Mouse (Mus musculus): ENCODE measurements around the gene Spz1. TPM values are rescaled to one million over a fixed set of nuclear protein-coding genes. Genes with fewer than 3 reads are reported as not detected.
A peak's percentile ranks its signal among the peaks of the same experiment; 100 is the strongest.
"Not testable (repeated sequence)": the region's sequence is repeated elsewhere in the genome, so short reads cannot be mapped to it uniquely, and the experiment has no call there.

The Spz1 gene
- total RNA-seq, 1 experiment: 0.76 TPM

GRCm38 (mm10) chr13:92611917-92612316 lies 35.9 kb upstream of the Spz1 start:
- TF ChIP-seq ZNF384 (IDR thresholded peaks at IDR 0.05; ENCODE audit: low read depth, low read length) (peak; percentile 19; the same call in 1 of the 2 replicates), MAFK (IDR thresholded peaks at IDR 0.05; ENCODE audit: insufficient read depth, low read depth, low read length) (no peak)
- Histone ChIP-seq H3K9ac (ENCODE audit: insufficient read depth, low read depth, low read length, poor library complexity, severe bottlenecking) (no peak overlapping the region), H3K36me3 (ENCODE audit: control insufficient read depth, insufficient read depth, low read length, poor library complexity, severe bottlenecking) (no peaks in the 10 kb centered on the region; the same call in 1 of the 2 replicates), H3K4me3 (ENCODE audit: insufficient read depth in 1 of 2, low read depth in 1 of 2, low read length in 2 of 2, poor library complexity in 1 of 2, severe bottlenecking in 1 of 2) (peak overlapping the region; percentile 90 to 94; a peak in 3 of 4 replicates), H3K9me3 (ENCODE audit: control insufficient read depth, insufficient read depth, low read depth, low read length) (no peaks in the 10 kb centered on the region), H3K27ac (ENCODE audit: insufficient read depth, low read depth, low read length, poor library complexity, severe bottlenecking) (no peak overlapping the region), H3K4me1 (ENCODE audit: control insufficient read depth in 2 of 2, insufficient read depth in 2 of 2, low read length in 2 of 2, poor library complexity in 1 of 2) (peaks cover 0 to 4% of the 10 kb centered on the region in 2 experiments; a peak in 1 of 4 replicates)
- in situ Hi-C loops (cut with MboI; ENCODE audit: low sequenced_read_pairs in 2 of 2, unreplicated experiment in 2 of 2): no loop called here
- DNase-seq (ENCODE audit: low read depth, low spot score): no peak

GRCm38 (mm10) chr13:92611254-92611784 lies 35.3 kb upstream of the Spz1 start:
- Histone ChIP-seq H3K36me3 (ENCODE audit: control insufficient read depth, insufficient read depth, low read length, poor library complexity, severe bottlenecking) (no peaks in the 10 kb centered on the region; the same call in 1 of the 2 replicates), H3K9me3 (ENCODE audit: control insufficient read depth, insufficient read depth, low read depth, low read length) (no peaks in the 10 kb centered on the region), H3K4me3 (ENCODE audit: insufficient read depth in 1 of 2, low read depth in 1 of 2, low read length in 2 of 2, poor library complexity in 1 of 2, severe bottlenecking in 1 of 2) (peak overlapping the region; percentile 90 to 94), H3K4me1 (ENCODE audit: control insufficient read depth in 2 of 2, insufficient read depth in 2 of 2, low read length in 2 of 2, poor library complexity in 1 of 2) (peaks cover 0 to 4% of the 10 kb centered on the region in 2 experiments; a peak in 1 of 4 replicates), H3K27ac (ENCODE audit: insufficient read depth, low read depth, low read length, poor library complexity, severe bottlenecking) (no peak overlapping the region; the same call in 1 of the 2 replicates), H3K9ac (ENCODE audit: insufficient read depth, low read depth, low read length, poor library complexity, severe bottlenecking) (peak overlapping the region; percentile 84)
- in situ Hi-C loops (cut with MboI; ENCODE audit: low sequenced_read_pairs in 2 of 2, unreplicated experiment in 2 of 2): no loop called here
- no peak for DNase-seq (ENCODE audit: low read depth, low spot score)
- TF ChIP-seq HCFC1 (IDR thresholded peaks at IDR 0.05; ENCODE audit: borderline replicate concordance, insufficient read depth, low read length) (no peak), CHD2 (IDR thresholded peaks at IDR 0.05; ENCODE audit: low read depth, low read length) (no peak), ZC3H11A (IDR thresholded peaks at IDR 0.05; ENCODE audit: borderline replicate concordance, low read depth, low read length) (no peak), MAFK (IDR thresholded peaks at IDR 0.05; ENCODE audit: insufficient read depth, low read depth, low read length) (no peak), ZNF384 (IDR thresholded peaks at IDR 0.05; ENCODE audit: low read depth, low read length) (no peak)

- Histone ChIP-seq H3K4me3 (ENCODE audit: insufficient read depth in 1 of 2, low read depth in 1 of 2, low read length in 2 of 2, poor library complexity in 1 of 2, severe bottlenecking in 1 of 2) (peak within 1 kb of the TSS; percentile 90 to 94), H3K9me3 (ENCODE audit: control insufficient read depth, insufficient read depth, low read depth, low read length) (no peaks in the 10 kb centered on the region), H3K36me3 (ENCODE audit: control insufficient read depth, insufficient read depth, low read length, poor library complexity, severe bottlenecking) (no peaks in the 10 kb centered on the region; the same call in 1 of the 2 replicates), H3K27ac (ENCODE audit: insufficient read depth, low read depth, low read length, poor library complexity, severe bottlenecking) (peak within 1 kb of the TSS; percentile 75), H3K9ac (ENCODE audit: insufficient read depth, low read depth, low read length, poor library complexity, severe bottlenecking) (peak within 1 kb of the TSS; percentile 93), H3K4me1 (ENCODE audit: control insufficient read depth in 2 of 2, insufficient read depth in 2 of 2, low read length in 2 of 2, poor library complexity in 1 of 2) (peaks cover 0 to 4% of the 10 kb centered on the region in 2 experiments; a peak in 1 of 4 replicates)
- TF ChIP-seq HCFC1 (IDR thresholded peaks at IDR 0.05; ENCODE audit: borderline replicate concordance, insufficient read depth, low read length) (no peak; the same call in 1 of the 2 replicates), CHD2 (IDR thresholded peaks at IDR 0.05; ENCODE audit: low read depth, low read length) (no peak), ZNF384 (IDR thresholded peaks at IDR 0.05; ENCODE audit: low read depth, low read length) (no peak)
- peak; percentile 84 for DNase-seq (ENCODE audit: low read depth, low spot score)
- in situ Hi-C loops (cut with MboI; ENCODE audit: low sequenced_read_pairs in 2 of 2, unreplicated experiment in 2 of 2): no loop called here
These were observed 34.6 kb upstream of the Spz1 start, which contains the start of gene Serinc5 for GRCm38 (mm10) chr13:92610311-92611221. Gene Serinc5 (plus strand): TSS chr13:92611091.

GRCm38 (mm10) chr13:92609486-92610310 lies 33.7 kb upstream of the Spz1 start:
- in situ Hi-C loops (cut with MboI; ENCODE audit: low sequenced_read_pairs in 2 of 2, unreplicated experiment in 2 of 2): no loop called here
- Histone ChIP-seq H3K36me3 (ENCODE audit: control insufficient read depth, insufficient read depth, low read length, poor library complexity, severe bottlenecking) (no peaks in the 10 kb centered on the region; the same call in 1 of the 2 replicates), H3K27ac (ENCODE audit: insufficient read depth, low read depth, low read length, poor library complexity, severe bottlenecking) (no peak overlapping the region), H3K4me3 (ENCODE audit: insufficient read depth in 1 of 2, low read depth in 1 of 2, low read length in 2 of 2, poor library complexity in 1 of 2, severe bottlenecking in 1 of 2) (peak overlapping the region; percentile 90 to 94), H3K9ac (ENCODE audit: insufficient read depth, low read depth, low read length, poor library complexity, severe bottlenecking) (no peak overlapping the region), H3K4me1 (ENCODE audit: control insufficient read depth in 2 of 2, insufficient read depth in 2 of 2, low read length in 2 of 2, poor library complexity in 1 of 2) (peaks cover 0 to 4% of the 10 kb centered on the region in 2 experiments; a peak in 1 of 4 replicates), H3K9me3 (ENCODE audit: control insufficient read depth, insufficient read depth, low read depth, low read length) (no peaks in the 10 kb centered on the region)
- TF ChIP-seq HCFC1 (IDR thresholded peaks at IDR 0.05; ENCODE audit: borderline replicate concordance, insufficient read depth, low read length): no peak
- no peak for TF ChIP-seq MAFK (IDR thresholded peaks at IDR 0.05; ENCODE audit: insufficient read depth, low read depth, low read length)
- TF ChIP-seq CHD2 (IDR thresholded peaks at IDR 0.05; ENCODE audit: low read depth, low read length): no peak
- no peak for TF ChIP-seq ZNF384 (IDR thresholded peaks at IDR 0.05; ENCODE audit: low read depth, low read length)
- no peak for TF ChIP-seq ZC3H11A (IDR thresholded peaks at IDR 0.05; ENCODE audit: borderline replicate concordance, low read depth, low read length)
- no peak for DNase-seq (ENCODE audit: low read depth, low spot score)

GRCm38 (mm10) chr13:92605306-92605705 lies 29.3 kb upstream of the Spz1 start:
- H3K36me3 ChIP-seq (ENCODE audit: control insufficient read depth, insufficient read depth, low read length, poor library complexity, severe bottlenecking); H3K9ac ChIP-seq (ENCODE audit: insufficient read depth, low read depth, low read length, poor library complexity, severe bottlenecking); H3K9me3 ChIP-seq (ENCODE audit: control insufficient read depth, insufficient read depth, low read depth, low read length); H3K4me3 ChIP-seq (ENCODE audit: insufficient read depth in 1 of 2, low read depth in 1 of 2, low read length in 2 of 2, poor library complexity in 1 of 2, severe bottlenecking in 1 of 2); in situ Hi-C loops (cut with MboI; ENCODE audit: low sequenced_read_pairs in 2 of 2, unreplicated experiment in 2 of 2); DNase-seq (ENCODE audit: low read depth, low spot score); H3K4me1 ChIP-seq (ENCODE audit: control insufficient read depth in 2 of 2, insufficient read depth in 2 of 2, low read length in 2 of 2, poor library complexity in 1 of 2); H3K27ac ChIP-seq (ENCODE audit: insufficient read depth, low read depth, low read length, poor library complexity, severe bottlenecking): not testable (repeated sequence)

Measured in ES-E14 (cell line).